Mouse (Mus musculus): Measurements from ENCODE around the gene Prkg1. TPM values are rescaled to one million over a fixed set of nuclear protein-coding genes. Genes with fewer than 3 reads are reported as not detected.

Prkg1 gene
- polyA plus RNA-seq, 1 experiment from 2014 or later = 16.8 TPM

DNA sequence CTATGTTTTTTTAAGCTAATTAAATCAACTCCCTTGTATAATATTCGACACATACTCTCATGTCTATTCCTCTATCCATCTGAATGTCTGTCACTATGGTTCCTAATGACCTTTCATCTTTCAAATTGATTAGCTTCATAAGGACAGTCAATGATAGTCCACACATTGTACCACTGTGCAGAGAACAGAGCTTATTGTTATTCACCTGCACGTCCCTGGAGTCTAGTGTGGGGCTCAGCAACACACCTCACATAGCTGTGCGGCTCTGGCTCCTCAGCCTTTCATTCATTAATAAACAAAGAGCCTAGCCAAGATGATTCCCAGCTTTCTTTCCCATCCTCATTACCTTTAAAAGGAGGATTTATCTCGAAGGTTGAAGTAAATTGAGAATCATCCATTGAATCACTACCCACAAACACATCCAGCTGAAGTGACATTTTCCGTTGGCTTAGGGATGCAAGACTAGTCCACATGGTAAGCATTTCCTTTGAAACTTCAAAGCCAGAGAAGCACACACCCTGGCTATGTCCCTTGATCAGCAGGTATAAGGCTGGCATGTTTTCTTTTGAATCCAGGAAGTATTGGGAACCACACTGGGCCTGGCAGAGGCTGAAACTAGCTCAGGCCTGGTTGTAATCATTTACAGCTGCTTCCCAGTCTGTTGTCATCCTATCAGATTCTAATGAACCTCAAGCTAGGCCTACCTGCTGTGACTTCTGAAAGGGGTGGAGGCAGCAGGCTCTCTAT lies 426.3 kb downstream of the Prkg1 start:
- Histone ChIP-seq H3K9ac (no peak overlapping the region), H3K36me3 (no peaks in the 10 kb centered on the region), H3K4me1 (peaks cover 5% of the 10 kb centered on the region; the same call in 1 of the 2 replicates), H3K4me2 (replicated peaks) (no peak overlapping the region), H3K4me3 (no peak overlapping the region), H3K27ac (no peak overlapping the region), H3K9me3 (no peaks in the 10 kb centered on the region), H3K27me3 (no peaks in the 10 kb centered on the region)
- 55% methylated on average over 5 of the region's 5 CpGs for WGBS
- ATAC-seq (ENCODE audit: insufficient number of reproducible peaks, insufficient read depth, low FRiP score, low TSS enrichment) = no peak

DNA sequence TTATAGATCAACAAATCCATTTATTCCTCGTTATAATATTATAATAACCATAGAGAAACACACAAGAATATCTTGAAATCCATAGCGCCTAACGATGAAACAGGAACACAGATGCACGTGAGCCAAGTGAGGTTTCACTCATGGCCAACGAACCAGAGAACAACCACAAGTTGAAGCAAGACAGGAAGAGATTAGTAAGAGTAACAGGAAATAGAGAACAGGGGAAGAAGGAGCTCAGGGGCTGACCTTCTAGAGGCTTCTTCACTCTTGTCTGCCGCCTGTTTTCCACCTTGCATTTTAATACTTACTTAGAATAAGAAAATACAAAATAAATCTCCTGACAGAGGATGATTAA lies 427.0 kb downstream of the Prkg1 start:
- WGBS = 82% methylated on average over 6 of the region's 6 CpGs

DNA sequence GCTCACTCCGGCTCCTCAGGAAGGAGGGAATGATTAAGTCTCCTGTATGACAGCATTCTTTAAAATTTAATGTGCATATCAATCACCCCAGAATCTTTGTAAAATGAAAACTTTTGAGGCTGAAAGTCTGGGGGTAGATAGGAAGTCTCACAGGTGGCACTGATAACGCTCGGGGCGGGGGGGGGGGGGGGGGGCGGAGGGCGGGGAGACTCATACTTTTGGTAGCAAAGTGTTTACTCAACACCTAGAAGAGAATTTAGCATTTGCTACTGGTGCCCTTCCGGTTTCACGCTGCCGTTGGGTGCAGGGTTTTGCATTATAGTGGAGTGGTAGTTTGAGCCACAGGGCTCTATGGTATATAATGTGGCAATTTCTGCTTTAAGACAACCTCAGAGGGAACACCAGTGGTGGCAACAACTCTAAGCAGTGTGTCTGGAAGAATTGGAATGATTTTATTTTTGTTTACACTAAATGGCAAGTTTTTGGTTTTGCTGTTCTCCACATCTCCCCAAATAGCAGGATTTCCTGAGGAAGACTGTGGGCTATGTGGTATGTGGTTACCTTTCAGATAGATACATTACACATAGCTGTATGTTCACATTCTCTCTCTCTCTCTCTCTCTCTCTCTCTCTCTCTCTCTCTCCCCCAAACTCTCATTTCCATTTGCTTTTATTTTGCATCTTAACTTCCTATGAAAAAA lies 427.5 kb downstream of the Prkg1 start:
- Histone ChIP-seq H3K4me3 (no peak overlapping the region), H3K27ac (no peak overlapping the region), H3K9ac (no peak overlapping the region), H3K27me3 (no peaks in the 10 kb centered on the region), H3K4me1 (peaks cover 5% of the 10 kb centered on the region; the same call in 1 of the 2 replicates), H3K4me2 (replicated peaks) (no peak overlapping the region), H3K36me3 (no peaks in the 10 kb centered on the region), H3K9me3 (no peaks in the 10 kb centered on the region)
- ATAC-seq (ENCODE audit: insufficient number of reproducible peaks, insufficient read depth, low FRiP score, low TSS enrichment) = no peak
- 81% methylated on average over 8 of the region's 9 CpGs for WGBS

More for the DNA sequence above, 427.0 kb downstream of the Prkg1 start:
- peaks cover 5% of the 10 kb centered on the region; the same call in 1 of the 2 replicates for H3K4me1 ChIP-seq
- H3K36me3 ChIP-seq = no peaks in the 10 kb centered on the region
- H3K4me3 ChIP-seq = no peak overlapping the region
- no peak overlapping the region for H3K9ac ChIP-seq
- no peaks in the 10 kb centered on the region for H3K27me3 ChIP-seq
- no peak overlapping the region for H3K27ac ChIP-seq
- no peak overlapping the region for H3K4me2 ChIP-seq (replicated peaks)
- no peak for ATAC-seq (ENCODE audit: insufficient number of reproducible peaks, insufficient read depth, low FRiP score, low TSS enrichment)
- no peaks in the 10 kb centered on the region for H3K9me3 ChIP-seq

DNA sequence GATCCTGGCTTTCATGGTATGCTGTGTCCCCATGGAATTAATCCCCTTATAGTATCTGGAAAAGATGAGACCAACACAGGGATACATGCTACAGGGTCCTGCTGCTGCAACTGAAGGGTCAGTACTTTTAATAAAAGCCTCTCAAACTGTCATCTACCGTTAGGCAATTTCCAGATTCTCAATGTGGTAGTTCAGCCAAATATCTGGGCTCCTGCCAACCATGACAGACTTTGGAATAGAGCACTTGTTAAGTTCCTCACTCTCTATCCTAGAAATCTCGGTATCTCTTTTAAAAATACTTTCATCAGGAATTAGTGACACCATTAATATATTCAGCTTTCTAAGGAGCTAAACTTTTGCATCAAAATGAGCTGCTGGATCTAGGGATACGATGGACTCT lies 428.5 kb downstream of the Prkg1 start:
- Histone ChIP-seq H3K9ac (no peak overlapping the region), H3K27me3 (no peaks in the 10 kb centered on the region), H3K36me3 (no peaks in the 10 kb centered on the region), H3K4me2 (replicated peaks) (no peak overlapping the region), H3K9me3 (no peaks in the 10 kb centered on the region), H3K27ac (no peak overlapping the region), H3K4me3 (no peak overlapping the region), H3K4me1 (peaks cover 5% of the 10 kb centered on the region; the same call in 1 of the 2 replicates)
- 77% methylated on average over 3 of the region's 3 CpGs for WGBS
- ATAC-seq (ENCODE audit: insufficient number of reproducible peaks, insufficient read depth, low FRiP score, low TSS enrichment) = no peak

DNA sequence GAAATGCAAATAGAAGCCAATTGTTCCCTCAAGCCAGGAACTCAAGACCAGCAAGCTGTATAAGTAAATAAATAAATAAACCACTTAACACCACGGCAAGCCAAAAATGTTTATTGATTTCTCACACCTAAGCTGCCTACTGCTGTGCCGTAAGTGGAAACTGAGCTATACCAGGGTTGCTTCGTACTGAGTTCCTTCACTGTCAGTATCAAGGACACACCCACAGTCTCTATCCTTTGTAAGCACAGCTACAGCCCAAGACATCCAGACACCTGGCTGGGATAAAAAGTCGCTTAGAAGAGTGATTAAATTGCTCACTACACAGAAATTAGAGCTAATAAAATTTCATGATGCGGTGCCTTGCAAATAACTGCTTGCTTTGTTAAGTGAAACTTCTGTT lies 434.9 kb downstream of the Prkg1 start:
- no peak overlapping the region for H3K4me2 ChIP-seq (replicated peaks)
- H3K4me3 ChIP-seq = no peak overlapping the region
- H3K27ac ChIP-seq = no peak overlapping the region
- WGBS = 57% methylated on average over 5 of the region's 5 CpGs
- H3K4me1 ChIP-seq = peaks cover 4% of the 10 kb centered on the region; the same call in 1 of the 2 replicates
- H3K36me3 ChIP-seq = no peaks in the 10 kb centered on the region
- ATAC-seq (ENCODE audit: insufficient number of reproducible peaks, insufficient read depth, low FRiP score, low TSS enrichment) = no peak
- no peaks in the 10 kb centered on the region for H3K9me3 ChIP-seq
- no peak overlapping the region for H3K9ac ChIP-seq
- no peaks in the 10 kb centered on the region for H3K27me3 ChIP-seq

DNA sequence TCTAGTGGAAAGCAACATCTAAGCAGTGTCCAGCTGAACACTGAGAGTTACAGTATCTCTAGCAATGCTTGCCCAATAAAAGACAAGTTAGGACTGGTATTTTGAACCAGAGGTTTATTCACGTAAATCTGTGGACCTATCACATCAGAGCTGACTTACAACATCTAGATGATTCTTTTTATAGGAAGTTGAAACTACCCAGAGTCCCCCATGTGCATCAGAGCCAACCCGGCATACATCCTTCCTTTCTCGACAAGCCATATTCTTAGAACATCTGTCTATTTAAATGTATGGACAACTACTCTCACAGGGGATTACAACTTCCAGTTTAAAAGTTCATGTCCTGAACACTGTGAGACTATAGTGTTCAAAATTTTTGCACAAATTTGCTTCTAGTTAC lies 460.1 kb downstream of the Prkg1 start:
- no peak overlapping the region for H3K4me3 ChIP-seq
- no peak overlapping the region for H3K4me2 ChIP-seq (replicated peaks)
- H3K9ac ChIP-seq = no peak overlapping the region
- WGBS = 87% methylated on average over 3 of the region's 3 CpGs
- H3K4me1 ChIP-seq = no peaks in the 10 kb centered on the region
- H3K27me3 ChIP-seq = no peaks in the 10 kb centered on the region
- no peaks in the 10 kb centered on the region for H3K9me3 ChIP-seq
- H3K36me3 ChIP-seq = no peaks in the 10 kb centered on the region
- H3K27ac ChIP-seq = no peak overlapping the region
- ATAC-seq (ENCODE audit: insufficient number of reproducible peaks, insufficient read depth, low FRiP score, low TSS enrichment) = no peak

DNA sequence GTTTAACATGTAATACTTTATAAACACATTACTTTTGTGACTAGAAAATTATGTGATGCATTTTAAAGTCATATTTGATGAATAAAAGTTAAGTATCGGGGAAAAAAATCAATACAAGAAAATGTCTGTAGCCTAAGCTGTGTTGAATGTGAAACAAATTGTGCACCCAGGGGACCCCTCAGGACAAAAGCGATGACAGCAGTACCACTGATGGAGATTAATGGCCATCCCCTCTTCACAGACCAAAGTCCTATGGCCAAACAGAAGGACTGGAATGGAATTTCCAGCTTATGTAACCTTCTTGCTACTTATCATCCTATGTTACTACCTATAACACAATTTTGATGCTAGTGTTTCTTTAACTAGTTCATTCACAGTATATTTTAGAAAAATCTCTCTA lies 473.6 kb downstream of the Prkg1 start:
- Histone ChIP-seq H3K36me3 (no peaks in the 10 kb centered on the region), H3K4me1 (no peaks in the 10 kb centered on the region), H3K9ac (no peak overlapping the region), H3K27me3 (no peaks in the 10 kb centered on the region), H3K9me3 (no peaks in the 10 kb centered on the region), H3K27ac (no peak overlapping the region), H3K4me2 (replicated peaks) (no peak overlapping the region), H3K4me3 (no peak overlapping the region)
- no peak for ATAC-seq (ENCODE audit: insufficient number of reproducible peaks, insufficient read depth, low FRiP score, low TSS enrichment)
- 78% methylated on average over 2 of the region's 2 CpGs for WGBS

DNA sequence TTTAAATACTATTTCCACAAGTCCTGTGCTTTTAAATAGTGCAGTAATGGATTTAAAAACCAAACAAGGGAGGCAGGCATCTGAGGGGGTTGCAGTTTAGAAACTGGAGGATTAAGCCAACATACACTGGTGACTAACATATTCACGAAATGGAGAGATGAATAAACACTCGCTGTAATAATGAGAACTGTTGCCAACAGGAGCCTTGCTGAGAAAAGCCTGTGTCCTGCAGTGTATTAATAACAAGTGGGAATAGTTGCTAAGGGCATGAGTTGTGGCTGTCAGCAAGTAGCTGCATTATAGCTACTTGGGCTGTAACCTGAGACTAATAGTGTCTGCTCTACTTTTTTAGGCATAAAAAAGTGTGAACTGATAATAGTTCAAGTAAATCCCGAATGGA lies 480.3 kb downstream of the Prkg1 start:
- ATAC-seq (ENCODE audit: insufficient number of reproducible peaks, insufficient read depth, low FRiP score, low TSS enrichment) = no peak
- Histone ChIP-seq H3K4me1 (0 out of 2 replicates have a peak, but pooled peaks cover 4% of the 10 kb centered on the region), H3K36me3 (no peaks in the 10 kb centered on the region), H3K4me3 (no peak overlapping the region), H3K27me3 (no peaks in the 10 kb centered on the region), H3K27ac (no peak overlapping the region), H3K9ac (no peak overlapping the region), H3K9me3 (no peaks in the 10 kb centered on the region), H3K4me2 (replicated peaks) (no peak overlapping the region)
- 46% methylated on average over 3 of the region's 3 CpGs for WGBS

DNA sequence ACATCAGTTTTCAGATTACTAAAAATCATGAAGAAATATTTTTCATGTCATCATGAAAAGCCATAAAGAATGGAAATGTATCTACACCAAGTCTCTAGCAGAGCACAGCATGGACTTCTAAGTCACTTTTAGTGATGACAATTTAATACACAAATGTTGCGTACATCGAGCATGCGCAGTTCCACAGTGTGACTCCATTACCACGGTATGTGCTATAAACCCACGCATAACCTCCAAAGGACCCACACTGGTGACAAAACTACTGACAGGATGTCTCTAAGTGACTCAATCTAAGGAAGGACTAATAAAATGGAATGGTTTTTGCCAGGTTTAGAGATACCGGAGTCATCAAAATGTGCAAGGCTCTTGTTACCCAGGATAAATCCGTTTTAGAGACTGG lies 480.7 kb downstream of the Prkg1 start:
- no peak overlapping the region for H3K27ac ChIP-seq
- H3K4me2 ChIP-seq (replicated peaks) = no peak overlapping the region
- H3K9me3 ChIP-seq = no peaks in the 10 kb centered on the region
- H3K4me1 ChIP-seq = 0 out of 2 replicates have a peak, but pooled peaks cover 4% of the 10 kb centered on the region
- no peak overlapping the region for H3K4me3 ChIP-seq
- no peak for ATAC-seq (ENCODE audit: insufficient number of reproducible peaks, insufficient read depth, low FRiP score, low TSS enrichment)
- no peak overlapping the region for H3K9ac ChIP-seq
- no peaks in the 10 kb centered on the region for H3K36me3 ChIP-seq
- H3K27me3 ChIP-seq = no peaks in the 10 kb centered on the region
- WGBS = 91% methylated on average over 7 of the region's 7 CpGs

DNA sequence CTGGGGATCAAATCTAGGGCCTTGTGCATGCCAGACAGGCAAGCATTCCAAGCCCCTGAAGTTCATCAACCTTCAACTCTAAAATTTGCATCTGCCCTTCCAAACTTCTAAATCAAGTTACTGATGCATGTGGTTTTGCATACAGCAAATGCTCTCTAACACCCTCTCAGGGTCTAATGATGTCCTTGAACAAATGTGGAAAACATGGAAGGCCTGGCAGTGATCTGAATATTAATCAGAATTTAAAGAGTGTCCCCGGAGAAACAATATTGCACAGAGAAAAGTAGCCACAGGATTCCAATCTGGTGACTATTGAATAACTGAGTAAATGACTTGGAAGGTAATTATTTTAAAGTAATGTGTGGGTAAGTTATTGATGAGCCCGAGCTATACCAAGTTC lies 481.2 kb downstream of the Prkg1 start:
- Histone ChIP-seq H3K27me3 (no peaks in the 10 kb centered on the region), H3K4me1 (0 out of 2 replicates have a peak, but pooled peaks cover 4% of the 10 kb centered on the region), H3K9ac (no peak overlapping the region), H3K27ac (no peak overlapping the region), H3K4me3 (no peak overlapping the region), H3K36me3 (no peaks in the 10 kb centered on the region), H3K9me3 (no peaks in the 10 kb centered on the region), H3K4me2 (replicated peaks) (no peak overlapping the region)
- ATAC-seq (ENCODE audit: insufficient number of reproducible peaks, insufficient read depth, low FRiP score, low TSS enrichment) = no peak
- WGBS = 76% methylated on average over 2 of the region's 2 CpGs

DNA sequence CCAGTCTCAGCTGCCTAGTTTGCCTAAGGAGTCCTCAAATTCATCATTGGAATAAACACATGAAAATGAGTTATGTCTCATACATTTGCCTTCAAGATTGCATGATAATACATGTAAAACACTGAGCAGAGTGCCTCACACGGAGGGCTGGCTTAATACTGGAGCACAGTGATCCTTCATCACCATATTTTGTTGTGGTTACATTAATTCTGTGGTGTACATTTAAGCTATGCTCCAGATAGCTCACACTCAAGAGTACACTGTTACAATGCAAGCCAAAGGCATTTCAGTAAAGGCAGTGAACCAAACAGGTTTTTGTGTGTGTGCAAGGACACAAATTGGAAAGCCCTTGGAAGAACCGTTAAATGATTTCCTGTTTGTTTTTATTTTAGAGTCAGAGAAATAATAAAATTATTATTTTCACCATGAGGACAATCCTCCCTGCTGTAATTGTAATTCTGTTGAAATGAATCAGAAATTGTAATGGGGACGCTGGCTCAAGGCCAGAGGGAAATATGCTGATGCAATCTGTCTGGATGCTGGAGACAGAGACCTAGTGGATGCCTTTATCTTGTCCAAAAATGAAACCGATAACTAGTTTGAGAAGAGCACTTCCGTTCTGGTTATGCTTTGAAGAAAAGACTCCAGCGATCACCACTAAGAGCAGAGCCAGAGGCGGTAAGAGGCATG lies 484.9 kb downstream of the Prkg1 start:
- Histone ChIP-seq H3K9me3 (no peaks in the 10 kb centered on the region), H3K27ac (no peak overlapping the region), H3K27me3 (no peaks in the 10 kb centered on the region), H3K36me3 (no peaks in the 10 kb centered on the region), H3K4me1 (0 out of 2 replicates have a peak, but pooled peaks cover 4% of the 10 kb centered on the region), H3K9ac (no peak overlapping the region), H3K4me2 (replicated peaks) (no peak overlapping the region), H3K4me3 (no peak overlapping the region)
- no peak for ATAC-seq (ENCODE audit: insufficient number of reproducible peaks, insufficient read depth, low FRiP score, low TSS enrichment)
- 83% methylated on average over 7 of the region's 7 CpGs for WGBS

DNA sequence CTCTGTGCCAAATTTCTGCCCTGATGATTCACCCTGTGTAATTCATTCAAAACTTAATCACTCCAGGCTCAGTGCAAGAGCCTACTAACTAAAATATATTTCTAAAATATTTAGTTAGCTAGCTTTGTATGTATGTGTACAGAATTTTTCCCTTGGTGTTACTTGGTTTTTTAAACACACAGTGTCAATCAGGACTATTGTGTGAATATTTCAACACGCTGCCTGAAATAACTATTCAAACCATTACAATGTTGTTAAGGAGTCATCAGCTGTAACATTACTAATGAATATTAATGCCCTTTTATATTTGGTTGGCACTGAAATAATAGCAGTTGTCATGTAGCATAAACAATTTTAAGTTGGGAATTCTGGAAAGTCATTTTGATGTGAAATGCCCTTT lies 502.4 kb downstream of the Prkg1 start:
- H3K27ac ChIP-seq = no peak overlapping the region
- H3K27me3 ChIP-seq = no peaks in the 10 kb centered on the region
- H3K4me1 ChIP-seq = peaks cover 7% of the 10 kb centered on the region; the same call in 1 of the 2 replicates
- no peak for ATAC-seq (ENCODE audit: insufficient number of reproducible peaks, insufficient read depth, low FRiP score, low TSS enrichment)
- H3K36me3 ChIP-seq = no peaks in the 10 kb centered on the region
- WGBS = 80% methylated on average over 1 of the region's 1 CpGs
- no peak overlapping the region for H3K4me3 ChIP-seq
- H3K9me3 ChIP-seq = no peaks in the 10 kb centered on the region
- H3K9ac ChIP-seq = no peak overlapping the region
- no peak overlapping the region for H3K4me2 ChIP-seq (replicated peaks)

Measured in embryonic facial prominence, embryonic 12.5 days (tissue).